Mouse (Mus musculus): ENCODE results near the gene Manbal.

Manbal gene

GRCm38 (mm10) chr2:157367184-157367893, at the start of gene Manbal:
Gene Manbal, plus strand, starts transcription at chr2:157367594.
- peak; percentile 97 for DNase-seq (ENCODE audit: low spot score)

GRCm38 (mm10) chr2:157320135-157320534, 47.3 kb upstream of the Manbal start:
- no peak for DNase-seq (ENCODE audit: low spot score)

GRCm38 (mm10) chr2:157320886-157321285, 46.5 kb upstream of the Manbal start:
- peak; percentile 27 for DNase-seq (ENCODE audit: low spot score)

- DNase-seq (ENCODE audit: low spot score) = no peak
Measured at GRCm38 (mm10) chr2:157322029-157322766, 45.2 kb upstream of the Manbal start.

- DNase-seq (ENCODE audit: low spot score) = no peak
Measured at GRCm38 (mm10) chr2:157325238-157325637, 42.2 kb upstream of the Manbal start.

GRCm38 (mm10) chr2:157328106-157328505, 39.3 kb upstream of the Manbal start:
- DNase-seq (ENCODE audit: low spot score) = peak; percentile 34

- peak; percentile 62 for DNase-seq (ENCODE audit: low spot score)
Measured at GRCm38 (mm10) chr2:157328570-157328969, 38.8 kb upstream of the Manbal start.

- no peak for DNase-seq (ENCODE audit: low spot score)
Measured at GRCm38 (mm10) chr2:157332059-157332458, 35.3 kb upstream of the Manbal start.

- peak; percentile 81 for DNase-seq (ENCODE audit: low spot score)
Measured at GRCm38 (mm10) chr2:157338663-157339062, 28.7 kb upstream of the Manbal start.

- no peak for DNase-seq (ENCODE audit: low spot score)
Measured at GRCm38 (mm10) chr2:157339532-157339931, 27.9 kb upstream of the Manbal start.

- peak; percentile 38 for DNase-seq (ENCODE audit: low spot score)
Measured at GRCm38 (mm10) chr2:157340221-157340741, 27.1 kb upstream of the Manbal start.

- DNase-seq (ENCODE audit: low spot score) = peak; percentile 91
Measured at GRCm38 (mm10) chr2:157341554-157342270, 25.7 kb upstream of the Manbal start.

GRCm38 (mm10) chr2:157342328-157342926, 25.0 kb upstream of the Manbal start:
- DNase-seq (ENCODE audit: low spot score) = no peak

GRCm38 (mm10) chr2:157343337-157343736, 24.1 kb upstream of the Manbal start:
- DNase-seq (ENCODE audit: low spot score) = no peak

- DNase-seq (ENCODE audit: low spot score) = no peak
Measured at GRCm38 (mm10) chr2:157347361-157348159, 19.8 kb upstream of the Manbal start, which contains the start of gene Ghrh. Gene Ghrh, minus strand, starts transcription at chr2:157347506.

- DNase-seq (ENCODE audit: low spot score) = no peak
Measured at GRCm38 (mm10) chr2:157349121-157349778, 18.1 kb upstream of the Manbal start.

GRCm38 (mm10) chr2:157353183-157353582, 14.2 kb upstream of the Manbal start:
- no peak for DNase-seq (ENCODE audit: low spot score)

GRCm38 (mm10) chr2:157354106-157354505, 13.3 kb upstream of the Manbal start:
- DNase-seq (ENCODE audit: low spot score) = no peak

- DNase-seq (ENCODE audit: low spot score) = no peak
Measured at GRCm38 (mm10) chr2:157360028-157360427, 7.4 kb upstream of the Manbal start.

GRCm38 (mm10) chr2:157363031-157363430, 4.4 kb upstream of the Manbal start:
- DNase-seq (ENCODE audit: low spot score) = no peak

- DNase-seq (ENCODE audit: low spot score) = no peak
Measured at GRCm38 (mm10) chr2:157366762-157367161, 632 bp upstream of the Manbal start.

All from embryo, embryonic 10 days (tissue).